Mouse (Mus musculus) forebrain, embryonic 12.5 days (tissue): ENCODE data around the gene Rbm41. TPM values are rescaled to one million over a fixed set of nuclear protein-coding genes. Genes with fewer than 3 reads are reported as not detected.

ENCODE experiments used
- ATAC-seq: fragments of 200-750 bp; cut with Nextera tagmentation; 2 replicates; pipeline ENCODE4 v1.8.0; 2017; ENCODE audit warnings: moderate TSS enrichment; ENCODE audit not compliant: low FRiP score
- H3K27ac ChIP-seq: fragments of 300-500 bp; sonication (generic); 2 replicates; pipeline ENCODE4 v1.5.1; 2016; ENCODE audit warnings: mild to moderate bottlenecking
- H3K27me3 ChIP-seq: fragments of 300-500 bp; sonication (generic); 2 replicates; pipeline ENCODE4 v1.6.1; 2016; ENCODE audit warnings: mild to moderate bottlenecking
- H3K36me3 ChIP-seq: fragments of 300-500 bp; sonication (generic); replicated peaks from 2 replicates; pipeline ENCODE4 v1.6.1; 2016; ENCODE audit warnings: mild to moderate bottlenecking
- H3K4me1 ChIP-seq: fragments of 300-500 bp; sonication (generic); 2 replicates; pipeline ENCODE4 v1.6.1; 2016
- H3K4me2 ChIP-seq: fragments of 300-500 bp; sonication (generic); 2 replicates; pipeline ENCODE4 v1.6.1; 2016; ENCODE audit warnings: mild to moderate bottlenecking, moderate library complexity
- H3K4me3 ChIP-seq: fragments of 300-500 bp; sonication (generic); replicated peaks from 2 replicates; pipeline ENCODE4 v1.5.1; 2016; ENCODE audit warnings: mild to moderate bottlenecking
- H3K9ac ChIP-seq: fragments of 300-500 bp; sonication (generic); 2 replicates; pipeline ENCODE4 v1.6.1; 2016; ENCODE audit warnings: mild to moderate bottlenecking
- H3K9me3 ChIP-seq: fragments of 300-500 bp; sonication (generic); 2 replicates; pipeline ENCODE4 v1.6.1; 2016
- WGBS: fragments of 180-500 bp; shearing (Covaris S2); methylation state at CpG from one replicate; pipeline ENCODE4 v1.1.7; 2016; 5-methylcytosine and 5-hydroxymethylcytosine counted together
- polyA plus RNA-seq: library from polyadenylated mRNA; unstranded; fragments of >200 nt; fragmentation: Nextera tagmentation; extraction: Ambion mirVana; gene quantifications from 2 replicates; pipeline ENCODE4 v1.2.1, GENCODE M21; 2016

Gene Rbm41
- polyA plus RNA-seq, 1 experiment from 2014 or later: 9.0 TPM

DNA sequence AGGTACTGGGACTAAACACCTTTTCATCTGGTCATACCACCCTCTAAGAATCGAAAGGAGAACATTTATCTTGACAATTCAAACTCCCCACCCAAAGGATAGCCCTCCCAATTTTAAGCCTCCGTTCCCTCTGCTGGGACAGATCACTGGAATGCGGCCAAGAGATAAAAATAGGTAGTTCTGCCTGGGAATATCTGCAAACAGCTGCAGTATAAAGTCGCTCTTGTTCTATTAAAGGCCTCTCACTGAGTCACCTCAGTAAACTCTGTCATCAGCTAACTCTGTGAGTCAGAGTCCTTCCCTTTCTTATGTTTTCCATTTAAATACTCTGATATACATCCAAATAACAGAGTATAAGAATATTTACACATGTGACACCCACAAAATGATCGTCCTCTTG, 139.0 kb downstream of the Rbm41 start:
- H3K36me3 ChIP-seq: no peaks in the 10 kb centered on the region
- no peak overlapping the region for H3K4me2 ChIP-seq
- H3K9ac ChIP-seq: no peak overlapping the region
- no peak overlapping the region for H3K27ac ChIP-seq
- no peaks in the 10 kb centered on the region for H3K4me1 ChIP-seq
- no peaks in the 10 kb centered on the region for H3K27me3 ChIP-seq
- no peaks in the 10 kb centered on the region for H3K9me3 ChIP-seq
- 92% methylated on average over 5 of the region's 5 CpGs for WGBS
- no peak for ATAC-seq
- H3K4me3 ChIP-seq: no peak overlapping the region

DNA sequence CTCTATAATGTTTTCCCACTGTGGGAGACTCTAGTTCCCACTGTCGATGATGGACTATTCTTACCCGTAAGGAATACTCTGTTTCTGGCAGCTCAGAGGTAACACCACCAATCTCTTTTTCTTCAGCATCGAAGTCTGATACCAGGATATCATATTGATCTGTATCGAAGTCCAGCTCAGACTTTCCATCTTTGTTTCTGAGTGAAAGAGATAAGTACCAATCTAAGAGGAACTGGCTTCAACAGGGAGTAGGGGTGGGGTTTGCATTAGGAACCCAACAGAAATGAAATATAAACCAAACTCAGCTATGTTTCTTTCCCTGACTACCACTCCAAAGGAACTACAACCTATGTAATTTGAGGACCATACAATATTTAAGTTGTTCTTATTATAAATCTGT, 143.6 kb downstream of the Rbm41 start:
- H3K27me3 ChIP-seq: no peaks in the 10 kb centered on the region
- no peak overlapping the region for H3K9ac ChIP-seq
- no peak overlapping the region for H3K4me3 ChIP-seq
- H3K36me3 ChIP-seq: no peaks in the 10 kb centered on the region
- H3K27ac ChIP-seq: no peak overlapping the region
- H3K4me1 ChIP-seq: no peaks in the 10 kb centered on the region
- no peaks in the 10 kb centered on the region for H3K9me3 ChIP-seq
- 91% methylated on average over 4 of the region's 4 CpGs for WGBS
- no peak for ATAC-seq
- no peak overlapping the region for H3K4me2 ChIP-seq

DNA sequence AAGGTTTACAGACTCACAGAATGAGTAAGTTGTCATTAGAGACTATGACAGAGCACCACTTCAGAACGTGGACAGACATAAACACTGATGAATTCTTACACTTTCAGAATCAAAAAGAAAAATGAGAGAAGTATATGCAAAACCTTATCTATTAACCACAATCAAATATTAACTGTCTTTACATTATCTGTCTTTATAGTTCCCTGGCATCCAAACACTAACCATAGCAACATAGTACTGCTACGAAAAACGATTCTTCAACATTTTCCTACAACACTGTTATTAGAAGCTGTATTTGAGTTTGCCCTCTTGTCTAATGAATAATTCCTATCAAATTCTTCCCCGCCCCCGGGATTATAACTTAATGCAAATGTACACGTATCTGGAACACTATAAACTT, 157.3 kb downstream of the Rbm41 start:
- no peaks in the 10 kb centered on the region for H3K27me3 ChIP-seq
- no peak overlapping the region for H3K4me2 ChIP-seq
- no peaks in the 10 kb centered on the region for H3K36me3 ChIP-seq
- H3K4me1 ChIP-seq: no peaks in the 10 kb centered on the region
- no peak overlapping the region for H3K9ac ChIP-seq
- H3K9me3 ChIP-seq: no peaks in the 10 kb centered on the region
- WGBS: 87% methylated on average over 6 of the region's 6 CpGs
- no peak overlapping the region for H3K4me3 ChIP-seq
- H3K27ac ChIP-seq: no peak overlapping the region
- ATAC-seq: no peak

Other genes with a start within 250 kb of the Rbm41 start
- not detected in 2 replicates for gene Ripply1, start 216.2 kb downstream of the Rbm41 start, polyA plus RNA-seq
- gene Cldn2, start 197.8 kb downstream of the Rbm41 start, polyA plus RNA-seq: 0.11 and 0.29 TPM in 2 replicates
- 5.9 and 6.1 TPM in 2 replicates for gene Morc4, start 126.9 kb downstream of the Rbm41 start, polyA plus RNA-seq
- 3.3 and 4.2 TPM in 2 replicates for gene Nup62cl, start 64.1 kb upstream of the Rbm41 start, polyA plus RNA-seq
- not detected in 2 replicates for gene Pih1h3b, start 64.3 kb upstream of the Rbm41 start, polyA plus RNA-seq